Mouse (Mus musculus) megakaryocyte, embryonic 14.5 days (primary cell): ENCODE results near the gene Crip2.

Experiments used
- FLI1 ChIP-seq: IDR thresholded peaks from 2 replicates; pipeline ENCODE4 v1.6.1; 2012; ENCODE audit warnings: low read length, inconsistent platforms, mixed read lengths
- GATA1 ChIP-seq: IDR thresholded peaks from 3 replicates; pipeline ENCODE4 v1.6.1; 2012; ENCODE audit warnings: mixed read lengths, low read length, inconsistent platforms, borderline replicate concordance

GRCm38 (mm10) chr12:113187584-113188295 lies 47.7 kb downstream of the Crip2 start:
- TF ChIP-seq GATA1 (no peak), FLI1 (no peak)
